Mouse (Mus musculus) forebrain, embryonic 14.5 days (tissue): Measurements from ENCODE around the gene Tmem255b. TPM values are rescaled to one million over a fixed set of nuclear protein-coding genes. Genes with fewer than 3 reads are reported as not detected.

Experiments
- ATAC-seq: fragments of 200-750 bp; cut with Nextera tagmentation; 2 replicates; pipeline ENCODE4 v1.8.0; 2017; ENCODE audit warnings: mild to moderate bottlenecking, moderate library complexity
- DNase-seq: peaks from one replicate; pipeline ENCODE4 v3.0.0-alpha.2; 2015; ENCODE audit warnings: low spot score
- H3K27ac ChIP-seq: fragments of 300-500 bp; sonication (generic); 2 replicates; pipeline ENCODE4 v1.5.1; 2014; ENCODE audit warnings: low read depth, mild to moderate bottlenecking, control low read depth, low read length, moderate library complexity
- H3K27me3 ChIP-seq: fragments of 300-500 bp; sonication (generic); replicated peaks from 2 replicates; pipeline ENCODE4 v1.6.1; 2014; ENCODE audit warnings: low read length, control low read depth, mixed read lengths; ENCODE audit not compliant: control insufficient read depth, insufficient read depth
- H3K36me3 ChIP-seq: fragments of 300-500 bp; sonication (generic); 2 replicates; pipeline ENCODE4 v1.6.1; 2014; ENCODE audit warnings: low read length, control low read depth; ENCODE audit not compliant: control insufficient read depth, insufficient read depth
- H3K4me1 ChIP-seq: fragments of 300-500 bp; sonication (generic); 2 replicates; pipeline ENCODE4 v1.6.1; 2014; ENCODE audit warnings: antibody characterized with exemption, low read length, control low read depth; ENCODE audit not compliant: control insufficient read depth, insufficient read depth
- H3K4me2 ChIP-seq: fragments of 300-500 bp; sonication (generic); 2 replicates; pipeline ENCODE4 v1.6.1; 2014; ENCODE audit warnings: mild to moderate bottlenecking, control low read depth, low read length
- H3K4me3 ChIP-seq: fragments of 300-500 bp; sonication (generic); 2 replicates; pipeline ENCODE4 v1.5.1; 2014; ENCODE audit warnings: low read depth, low read length, control low read depth
- H3K9ac ChIP-seq: fragments of 300-500 bp; sonication (generic); 2 replicates; pipeline ENCODE4 v1.6.1; 2014; ENCODE audit warnings: mild to moderate bottlenecking, low read length, control low read depth, moderate library complexity
- H3K9me3 ChIP-seq: fragments of 300-500 bp; sonication (generic); replicated peaks from 2 replicates; pipeline ENCODE4 v1.6.1; 2016; ENCODE audit warnings: low read length, control low read depth, mixed read lengths; ENCODE audit not compliant: control insufficient read depth
- WGBS: fragments of 180-500 bp; shearing (Covaris S2); extraction: QIAGEN DNeasy Blood & Tissue Kit; methylation state at CpG from one replicate; pipeline ENCODE4 v1.1.7; 2014; 5-methylcytosine and 5-hydroxymethylcytosine counted together
- polyA plus RNA-seq: library from polyadenylated mRNA; unstranded; fragments of >200 nt; fragmentation: Nextera tagmentation; extraction: Ambion mirVana; gene quantifications from 2 replicates; pipeline ENCODE4 v1.2.1, GENCODE M21; 2014

The Tmem255b gene
- polyA plus RNA-seq, 1 experiment from 2014 or later = not detected

DNA sequence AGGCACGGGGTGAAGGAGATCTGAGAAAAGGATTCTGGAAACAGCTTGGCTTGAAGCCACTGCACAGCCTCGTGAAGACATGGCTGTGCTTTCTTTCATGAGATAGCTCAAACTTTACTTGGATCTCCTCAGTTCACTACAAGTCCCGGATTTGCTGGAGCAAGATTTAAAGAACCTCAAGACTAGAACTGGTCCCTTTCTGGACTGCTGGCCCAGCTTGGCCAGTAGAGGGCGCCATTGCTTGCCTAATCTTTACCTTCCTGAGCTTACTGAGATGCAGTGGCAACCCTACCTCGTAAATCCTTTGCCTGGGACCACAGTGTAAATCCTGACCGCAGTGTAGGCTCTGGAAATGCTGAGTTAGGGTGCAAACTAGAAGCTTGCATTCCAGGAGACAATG is 23.4 kb upstream of the Tmem255b start:
- Histone ChIP-seq H3K27ac (no peak overlapping the region), H3K9ac (no peak overlapping the region), H3K4me2 (no peak overlapping the region), H3K27me3 (no peaks in the 10 kb centered on the region), H3K4me1 (no peaks in the 10 kb centered on the region), H3K9me3 (no peaks in the 10 kb centered on the region), H3K4me3 (no peak overlapping the region), H3K36me3 (no peaks in the 10 kb centered on the region)
- WGBS = 23% methylated on average over 6 of the region's 6 CpGs
- DNase-seq (peak; percentile 74), ATAC-seq (no peak)

DNA sequence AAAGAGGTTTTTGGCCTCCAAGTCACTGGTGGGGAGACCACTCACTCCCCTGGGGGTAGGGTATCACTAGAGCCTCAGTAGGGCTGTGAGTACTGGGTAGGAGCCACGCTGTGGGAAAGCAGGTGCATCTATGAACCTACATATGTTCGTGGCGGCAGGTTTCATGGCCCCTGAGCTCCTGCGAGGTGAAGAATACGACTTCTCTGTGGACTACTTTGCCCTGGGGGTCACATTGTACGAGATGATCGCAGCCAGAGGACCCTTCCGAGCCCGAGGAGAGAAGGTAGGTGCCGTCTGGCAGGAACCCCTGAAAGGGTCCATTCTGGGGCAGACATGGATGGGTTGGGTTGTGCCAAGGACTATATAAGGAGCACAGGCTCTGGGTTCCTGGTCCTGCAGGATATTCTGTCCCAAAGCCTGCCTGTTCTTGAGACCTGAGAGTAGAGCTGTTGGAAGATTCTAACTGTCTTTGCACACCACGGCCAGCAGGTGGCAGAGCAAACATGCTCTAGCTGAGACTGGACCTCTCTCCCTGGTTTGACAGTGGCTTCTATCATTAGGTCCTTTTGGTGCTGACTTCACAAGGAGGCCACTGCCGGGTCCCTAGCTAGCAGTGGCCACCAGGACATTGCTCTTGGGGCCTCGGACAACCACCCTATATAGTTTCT is 22.0 kb upstream of the Tmem255b start:
- Histone ChIP-seq H3K9me3 (no peaks in the 10 kb centered on the region), H3K4me3 (no peak overlapping the region), H3K9ac (no peak overlapping the region), H3K27ac (no peak overlapping the region), H3K36me3 (no peaks in the 10 kb centered on the region), H3K4me2 (no peak overlapping the region), H3K27me3 (no peaks in the 10 kb centered on the region), H3K4me1 (no peaks in the 10 kb centered on the region)
- DNase-seq (peak; percentile 75), ATAC-seq (0 out of 2 replicates have a peak, but pooled peaks have one; percentile 34)
- WGBS = 65% methylated on average over 13 of the region's 13 CpGs

DNA sequence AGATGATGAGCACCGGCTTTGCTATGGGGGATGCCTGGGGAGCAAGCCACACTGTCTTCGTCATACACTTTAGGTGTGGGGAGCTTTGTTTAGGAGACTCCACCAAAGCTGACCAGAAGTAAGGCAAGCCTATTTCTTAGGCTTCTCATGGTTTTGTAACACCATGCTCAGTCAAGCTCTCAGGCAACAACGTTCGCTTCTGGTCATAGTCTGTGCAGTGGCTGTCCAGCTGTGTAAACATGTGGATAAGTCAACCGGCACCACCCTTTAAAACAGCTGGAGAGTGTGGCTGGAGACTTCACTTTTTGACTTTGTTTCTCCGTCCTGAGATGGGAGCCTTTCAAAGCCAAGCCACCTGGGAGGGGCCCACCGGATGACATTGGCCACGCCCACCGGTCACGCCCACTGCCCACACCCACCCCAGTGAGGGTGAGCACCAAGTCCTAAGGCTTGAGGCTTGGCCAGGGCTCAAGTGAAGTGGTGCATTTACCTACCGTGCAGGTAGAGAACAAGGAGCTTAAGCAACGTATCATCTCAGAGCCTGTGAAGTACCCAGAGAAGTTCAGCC is 21.1 kb upstream of the Tmem255b start:
- ATAC-seq (no peak), DNase-seq (no peak)
- H3K36me3 ChIP-seq = no peaks in the 10 kb centered on the region
- 56% methylated on average over 12 of the region's 12 CpGs for WGBS
- H3K9me3 ChIP-seq = no peaks in the 10 kb centered on the region
- H3K4me1 ChIP-seq = no peaks in the 10 kb centered on the region
- no peak overlapping the region for H3K9ac ChIP-seq
- H3K27ac ChIP-seq = no peak overlapping the region
- H3K4me3 ChIP-seq = no peak overlapping the region
- no peak overlapping the region for H3K4me2 ChIP-seq
- H3K27me3 ChIP-seq = no peaks in the 10 kb centered on the region

DNA sequence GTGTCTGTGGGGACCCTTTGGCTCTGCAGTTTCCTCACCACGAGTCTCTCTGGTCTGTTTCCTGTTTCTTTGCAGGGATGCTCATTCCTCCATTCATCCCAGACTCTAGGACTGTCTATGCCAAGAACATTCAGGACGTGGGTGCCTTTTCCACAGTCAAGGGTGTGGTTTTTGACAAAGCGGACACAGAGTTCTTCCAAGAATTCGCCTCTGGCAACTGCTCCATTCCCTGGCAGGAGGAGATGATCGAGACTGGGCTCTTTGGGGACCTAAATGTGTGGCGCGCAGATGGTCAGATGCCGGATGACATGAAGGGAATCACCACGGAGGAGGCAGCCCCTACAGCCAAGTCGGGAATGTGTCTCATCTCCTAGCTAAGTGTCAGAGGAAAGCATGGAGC is 19.1 kb upstream of the Tmem255b start:
- H3K9me3 ChIP-seq = no peaks in the 10 kb centered on the region
- H3K27me3 ChIP-seq = no peaks in the 10 kb centered on the region
- no peaks in the 10 kb centered on the region for H3K4me1 ChIP-seq
- no peak overlapping the region for H3K9ac ChIP-seq
- no peak for ATAC-seq
- H3K27ac ChIP-seq = no peak overlapping the region
- H3K4me2 ChIP-seq = no peak overlapping the region
- H3K4me3 ChIP-seq = no peak overlapping the region
- no peak for DNase-seq
- H3K36me3 ChIP-seq = no peaks in the 10 kb centered on the region
- WGBS = 82% methylated on average over 10 of the region's 10 CpGs

DNA sequence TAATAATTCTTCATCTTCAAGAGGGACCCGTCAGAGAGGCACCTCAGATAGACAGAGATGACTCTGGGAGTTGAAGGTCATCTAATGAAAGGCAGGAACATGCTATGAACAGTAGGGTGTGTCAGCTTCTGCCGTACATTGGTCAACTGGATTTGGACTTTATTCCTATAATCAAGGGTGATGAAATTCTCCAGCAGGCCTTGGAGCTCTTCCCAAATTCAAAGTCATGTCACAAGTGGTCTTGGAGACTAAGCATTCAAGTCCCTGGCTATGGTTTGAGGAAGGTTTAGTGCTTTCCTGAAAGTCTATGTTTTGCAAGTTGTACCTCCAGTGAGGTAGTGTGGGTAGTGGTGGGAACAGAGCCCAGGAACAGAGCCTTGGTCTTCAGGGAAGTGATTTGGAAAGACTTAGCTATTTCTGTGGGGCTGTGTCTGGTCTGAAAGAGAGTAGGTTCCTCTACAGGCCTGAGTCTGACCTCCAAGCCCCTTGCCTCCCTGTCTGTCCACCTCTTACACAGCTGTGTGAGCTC is 15.8 kb upstream of the Tmem255b start:
- Histone ChIP-seq H3K4me3 (no peak overlapping the region), H3K9ac (no peak overlapping the region), H3K9me3 (no peaks in the 10 kb centered on the region), H3K4me2 (no peak overlapping the region), H3K27ac (no peak overlapping the region), H3K27me3 (no peaks in the 10 kb centered on the region), H3K4me1 (no peaks in the 10 kb centered on the region), H3K36me3 (no peaks in the 10 kb centered on the region)
- 81% methylated on average over 2 of the region's 2 CpGs for WGBS
- ATAC-seq (no peak), DNase-seq (no peak)

DNA sequence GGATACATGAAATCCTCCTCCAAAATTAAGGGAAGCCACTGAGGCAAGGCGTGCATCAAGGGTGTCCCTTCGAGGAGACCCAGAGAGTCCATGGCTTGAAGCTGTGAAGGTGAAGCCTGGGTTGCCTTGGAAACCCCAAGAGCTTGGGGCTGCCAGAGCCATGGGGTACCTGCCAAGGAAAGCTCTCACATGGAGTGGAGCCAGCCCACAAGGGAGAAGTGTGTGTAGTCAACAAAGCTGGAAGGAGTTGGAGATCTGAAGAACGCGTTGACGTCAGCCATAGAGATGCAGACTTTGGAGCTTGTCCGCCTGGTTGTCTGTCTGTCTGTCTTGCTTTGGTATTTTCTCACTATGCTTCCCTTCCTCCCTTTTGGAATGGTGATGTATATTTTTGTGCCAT is 14.0 kb upstream of the Tmem255b start:
- Histone ChIP-seq H3K4me2 (no peak overlapping the region), H3K9ac (no peak overlapping the region), H3K9me3 (no peaks in the 10 kb centered on the region), H3K36me3 (no peaks in the 10 kb centered on the region), H3K27ac (no peak overlapping the region), H3K4me3 (no peak overlapping the region), H3K4me1 (no peaks in the 10 kb centered on the region), H3K27me3 (no peaks in the 10 kb centered on the region)
- DNase-seq (no peak), ATAC-seq (no peak)
- WGBS = 94% methylated on average over 6 of the region's 6 CpGs

DNA sequence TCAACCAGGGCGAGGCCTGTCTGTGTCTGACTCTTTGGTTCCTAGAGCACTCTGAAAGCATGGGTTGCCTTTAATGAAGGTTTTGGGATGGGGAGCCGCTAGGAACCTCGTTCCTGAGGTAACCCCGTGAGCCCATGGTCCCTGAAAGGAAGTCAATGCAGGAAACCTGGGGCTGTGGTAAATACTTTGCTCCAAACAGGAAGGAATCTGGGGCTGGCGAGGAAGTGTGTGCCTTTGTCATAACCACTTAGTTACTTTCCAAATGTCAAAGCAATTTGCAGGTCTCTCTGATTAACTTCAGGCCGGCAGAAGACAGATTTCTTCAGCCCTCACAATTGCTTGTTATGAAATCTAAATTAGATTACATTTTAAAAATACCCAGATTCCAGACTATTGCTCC is 7.6 kb upstream of the Tmem255b start:
- H3K9me3 ChIP-seq = no peaks in the 10 kb centered on the region
- H3K27me3 ChIP-seq = no peaks in the 10 kb centered on the region
- no peak for DNase-seq
- WGBS = 75% methylated on average over 6 of the region's 6 CpGs
- H3K4me2 ChIP-seq = no peak overlapping the region
- no peak for ATAC-seq
- no peak overlapping the region for H3K4me3 ChIP-seq
- H3K4me1 ChIP-seq = no peaks in the 10 kb centered on the region
- H3K27ac ChIP-seq = no peak overlapping the region
- no peak overlapping the region for H3K9ac ChIP-seq
- no peaks in the 10 kb centered on the region for H3K36me3 ChIP-seq

DNA sequence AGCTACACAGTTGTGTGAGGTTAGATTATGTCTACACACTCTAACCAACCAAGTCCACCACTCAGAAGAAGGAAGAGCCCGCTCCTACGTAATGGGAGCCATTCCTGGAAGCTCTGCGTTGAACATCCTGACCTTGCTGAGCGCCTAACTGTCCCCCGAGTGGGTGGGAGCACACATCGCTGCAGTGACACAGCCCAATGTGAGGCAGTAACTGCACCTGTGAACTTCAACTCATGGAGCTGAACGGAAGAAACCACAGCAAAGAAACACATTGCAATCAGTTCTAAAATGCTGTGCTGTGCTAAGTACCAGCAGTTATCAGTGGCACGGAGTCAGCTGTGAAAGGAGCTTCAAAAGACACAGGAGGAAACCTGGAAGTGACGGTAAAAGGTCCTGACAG is 6.8 kb upstream of the Tmem255b start:
- Histone ChIP-seq H3K9me3 (no peaks in the 10 kb centered on the region), H3K9ac (no peak overlapping the region), H3K4me1 (no peaks in the 10 kb centered on the region), H3K27ac (no peak overlapping the region), H3K4me2 (no peak overlapping the region), H3K4me3 (no peak overlapping the region), H3K36me3 (no peaks in the 10 kb centered on the region), H3K27me3 (no peaks in the 10 kb centered on the region)
- ATAC-seq (no peak), DNase-seq (no peak)
- 87% methylated on average over 9 of the region's 9 CpGs for WGBS

DNA sequence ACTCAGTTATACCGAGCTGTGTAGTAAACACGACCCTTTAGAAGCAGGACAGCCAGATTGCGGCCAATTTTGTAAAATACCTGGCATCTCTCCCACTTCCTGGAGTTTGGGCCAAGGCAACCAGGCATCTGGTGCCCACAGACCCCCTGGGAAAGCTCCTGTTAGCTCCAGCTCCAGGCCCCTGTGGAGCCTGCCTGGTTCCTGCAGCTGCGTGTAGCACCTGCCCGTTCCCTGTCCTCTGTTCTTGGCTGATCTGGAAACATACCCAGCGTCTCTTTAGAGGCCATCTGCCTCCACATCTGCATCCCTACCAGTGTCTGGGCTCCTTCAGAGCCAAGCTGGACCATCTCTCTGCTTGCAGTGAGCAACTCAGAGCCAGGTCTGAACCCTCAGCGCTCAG is 4.6 kb upstream of the Tmem255b start:
- Histone ChIP-seq H3K27ac (no peak overlapping the region), H3K27me3 (peaks cover 8% of the 10 kb centered on the region; the same call in 1 of the 2 replicates), H3K4me3 (no peak overlapping the region), H3K9ac (no peak overlapping the region), H3K4me1 (no peaks in the 10 kb centered on the region), H3K36me3 (no peaks in the 10 kb centered on the region), H3K4me2 (no peak overlapping the region), H3K9me3 (no peaks in the 10 kb centered on the region)
- 76% methylated on average over 7 of the region's 7 CpGs for WGBS
- no peak for ATAC-seq
- DNase-seq = no peak
